Mouse (Mus musculus): Measurements from ENCODE around the gene Fcrl6. TPM values are rescaled to one million over a fixed set of nuclear protein-coding genes. Genes with fewer than 3 reads are reported as not detected.
A peak's percentile ranks its signal among the peaks of the same experiment; 100 is the strongest.

Fcrl6 gene
- not detected for total RNA-seq (2021)
- long read RNA-seq, experiment 1 = 0 reads
- long read RNA-seq, experiment 2 = 0 reads

DNA sequence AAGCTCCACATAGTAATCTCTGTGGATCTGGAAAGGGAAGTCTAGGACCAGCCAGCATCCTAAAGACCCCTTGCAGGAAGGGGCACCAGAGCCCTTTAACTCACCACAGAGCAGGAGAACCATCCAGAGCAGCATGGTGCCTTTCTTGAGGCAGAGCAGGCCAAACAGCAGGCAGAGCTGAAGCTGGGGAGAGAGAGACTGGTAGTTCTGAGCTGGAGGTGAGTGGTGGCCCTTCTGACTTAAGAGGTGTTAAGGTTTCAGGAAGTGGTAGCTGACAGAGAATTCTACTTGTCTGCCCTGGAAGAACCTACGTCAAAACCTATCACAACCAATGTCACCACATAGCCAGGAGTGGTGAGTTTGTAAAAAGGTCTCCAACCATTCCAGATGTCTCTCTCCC lies at the start of gene Fcrl6:
Gene Fcrl6 (minus strand): TSS at position 226 of the 400 bp plus-strand sequence.
- no peak for DNase-seq (ENCODE audit: low spot score in 2 of 2)

- DNase-seq (ENCODE audit: low spot score in 2 of 2) = no peak
Measured at GRCm38 (mm10) chr1:172651288-172651987, 49.1 kb upstream of the Fcrl6 start.

GRCm38 (mm10) chr1:172650519-172651287 lies 48.4 kb upstream of the Fcrl6 start:
- DNase-seq (ENCODE audit: low spot score in 2 of 2) = peak; percentile 31 to 32

DNA sequence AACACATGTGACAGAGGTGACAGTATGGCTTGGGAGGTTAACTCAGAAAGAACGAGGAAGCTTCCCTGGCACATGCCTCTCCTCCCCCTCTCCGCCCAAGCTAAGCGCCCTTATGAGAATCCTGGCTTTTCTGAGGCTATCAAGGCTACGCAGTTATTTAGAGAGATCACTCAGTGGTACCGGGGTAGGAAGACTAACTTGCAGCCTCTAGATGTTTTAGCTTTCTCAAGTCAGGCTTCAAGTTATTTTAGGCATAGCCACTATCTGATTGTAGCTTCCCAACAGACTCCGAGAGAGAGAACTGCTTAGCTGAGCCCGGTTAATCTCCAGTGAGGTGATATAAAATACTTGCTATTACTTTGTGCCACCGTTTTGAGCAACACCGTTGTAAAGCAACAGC lies 47.0 kb upstream of the Fcrl6 start:
- no peak for DNase-seq (ENCODE audit: low spot score in 2 of 2)

GRCm38 (mm10) chr1:172647236-172647635 lies 44.9 kb upstream of the Fcrl6 start:
- DNase-seq (ENCODE audit: low spot score in 2 of 2) = no peak

- no peak for DNase-seq (ENCODE audit: low spot score in 2 of 2)
Measured at GRCm38 (mm10) chr1:172638781-172639180, 36.4 kb upstream of the Fcrl6 start.

DNA sequence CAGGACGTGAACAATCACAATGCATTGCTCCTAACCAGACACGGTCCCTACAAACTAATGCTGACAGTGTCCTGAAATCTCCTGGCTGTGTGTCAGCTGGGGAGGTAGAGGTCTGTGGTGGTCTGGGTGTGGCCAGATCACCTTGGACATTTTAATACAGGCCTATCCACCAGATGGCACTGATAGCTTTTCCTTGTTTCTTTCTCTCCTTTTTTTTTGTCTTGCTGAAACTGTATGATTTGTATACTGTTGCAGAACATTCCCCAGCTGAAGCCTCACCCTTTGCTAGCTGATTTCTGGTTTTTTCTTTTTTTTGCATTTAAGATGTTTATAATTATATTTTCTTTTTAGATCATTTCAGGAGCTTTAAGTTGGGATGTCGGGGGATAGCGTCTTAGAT lies 35.5 kb upstream of the Fcrl6 start:
- DNase-seq (ENCODE audit: low spot score in 2 of 2) = no peak

- DNase-seq (ENCODE audit: low spot score in 2 of 2) = no peak
Measured at GRCm38 (mm10) chr1:172636266-172636665, 33.9 kb upstream of the Fcrl6 start.

- DNase-seq (ENCODE audit: low spot score in 2 of 2) = no peak
Measured at GRCm38 (mm10) chr1:172635258-172635657, 32.9 kb upstream of the Fcrl6 start.

- DNase-seq (ENCODE audit: low spot score in 2 of 2) = no peak
Measured at GRCm38 (mm10) chr1:172634136-172634535, 31.8 kb upstream of the Fcrl6 start.

DNA sequence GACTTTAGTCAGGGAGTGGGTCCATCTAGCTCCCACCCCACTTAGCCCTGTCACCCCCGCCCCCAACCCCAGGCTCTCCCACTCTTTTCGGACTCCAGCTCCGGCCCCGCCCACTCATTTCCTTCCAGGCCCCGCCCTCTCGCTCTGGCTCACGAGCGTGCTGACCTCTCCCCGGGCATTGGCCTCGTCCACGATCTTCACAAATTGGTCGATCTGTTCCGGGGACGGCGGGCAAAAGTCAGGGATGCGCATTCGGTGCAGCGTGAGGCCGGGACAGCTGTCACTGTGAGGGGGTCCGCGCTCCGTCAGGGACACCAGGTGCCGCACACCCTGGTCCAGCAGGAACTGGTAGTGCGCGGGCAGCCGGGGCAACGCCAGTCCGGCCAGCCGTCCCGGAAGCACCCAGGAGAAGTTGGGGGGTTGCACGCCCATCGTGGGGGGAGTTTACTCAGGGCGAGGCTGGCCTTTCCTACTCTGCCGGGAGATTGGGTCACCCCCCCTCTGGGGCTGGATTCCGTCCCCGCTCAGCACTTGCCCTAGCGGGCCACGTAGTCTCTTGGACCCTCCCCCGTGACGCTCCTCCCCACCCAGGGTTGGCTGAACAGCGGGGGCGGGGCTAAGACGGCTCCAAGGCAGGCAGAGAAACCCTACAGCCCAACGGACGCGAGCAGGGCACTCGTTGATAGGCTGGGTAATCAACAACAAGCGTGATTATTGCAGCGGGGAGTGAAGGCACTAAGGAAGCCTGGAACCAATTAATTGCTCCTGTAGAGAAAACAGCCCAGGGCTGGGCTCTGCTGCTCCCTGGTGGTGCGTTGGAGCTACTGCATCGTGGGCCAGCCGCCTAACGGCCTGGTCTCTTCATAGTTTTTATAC lies 30.3 kb upstream of the Fcrl6 start, which contains the start of gene Dusp23:
Gene Dusp23 (minus strand): TSS at position 512 of the 876 bp plus-strand sequence.
- peak; percentile 89 to 93 for DNase-seq (ENCODE audit: low spot score in 2 of 2)

DNA sequence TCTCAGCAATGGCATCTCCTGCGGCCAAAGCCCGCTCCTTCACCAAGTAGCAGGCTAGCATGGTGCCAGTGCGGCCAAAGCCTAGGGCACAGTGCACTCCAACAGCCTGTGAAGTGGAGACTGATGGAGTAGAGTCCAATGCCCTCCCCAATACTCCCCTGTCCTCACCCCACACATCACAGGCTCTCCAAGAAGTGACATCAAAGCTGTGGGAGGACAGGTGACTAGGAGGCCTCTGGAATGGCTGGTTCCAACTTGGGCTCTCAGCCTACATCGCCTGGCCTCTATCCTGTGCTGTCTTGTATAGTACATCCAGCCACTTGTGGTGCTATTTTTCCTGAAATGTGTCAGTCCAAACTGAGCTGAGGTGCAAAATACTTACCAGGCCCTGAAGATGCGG lies 29.4 kb upstream of the Fcrl6 start:
- no peak for DNase-seq (ENCODE audit: low spot score in 2 of 2)

DNA sequence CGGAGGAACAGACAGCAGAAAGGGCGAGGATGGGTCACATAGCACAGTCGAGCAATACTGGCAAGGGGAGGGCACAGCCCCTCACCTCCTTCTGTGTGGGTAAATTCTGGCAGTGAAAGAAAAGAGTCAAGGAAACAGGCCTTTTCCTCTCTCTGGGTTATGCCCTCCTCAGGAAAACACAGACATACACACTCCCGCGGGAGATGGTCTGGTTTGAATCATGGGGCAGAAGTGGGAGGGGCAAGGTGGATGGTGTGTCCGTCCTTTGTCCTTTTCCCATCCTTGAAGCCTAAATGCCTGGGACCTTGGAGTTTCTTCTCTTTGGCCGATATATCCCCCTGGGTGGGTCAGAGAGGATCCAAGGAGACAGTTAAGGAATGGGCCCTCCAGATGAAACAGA lies 27.5 kb upstream of the Fcrl6 start:
- no peak for DNase-seq (ENCODE audit: low spot score in 2 of 2)

DNA sequence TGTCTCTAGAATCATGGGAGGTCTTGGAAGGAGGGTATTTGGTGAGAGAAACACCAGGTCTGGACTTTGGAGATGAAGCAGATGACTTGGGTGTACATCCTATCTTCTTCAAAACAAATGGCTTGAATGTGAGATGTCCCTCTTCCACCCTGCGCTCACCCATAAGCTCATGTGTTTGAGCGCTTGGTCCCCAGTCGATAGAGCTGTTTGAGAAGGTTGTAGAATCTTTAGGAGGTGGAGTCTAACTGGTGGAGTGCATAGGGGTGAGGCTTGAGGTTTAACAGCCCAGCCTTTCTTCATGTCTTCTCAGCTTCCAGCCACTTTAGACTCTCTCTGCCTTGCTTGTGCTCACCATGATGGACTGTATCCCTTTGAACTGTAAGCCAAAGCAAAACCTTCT lies 24.0 kb upstream of the Fcrl6 start:
- no peak for DNase-seq (ENCODE audit: low spot score in 2 of 2)

GRCm38 (mm10) chr1:172624081-172624480 lies 21.7 kb upstream of the Fcrl6 start:
- DNase-seq (ENCODE audit: low spot score in 2 of 2) = no peak

DNA sequence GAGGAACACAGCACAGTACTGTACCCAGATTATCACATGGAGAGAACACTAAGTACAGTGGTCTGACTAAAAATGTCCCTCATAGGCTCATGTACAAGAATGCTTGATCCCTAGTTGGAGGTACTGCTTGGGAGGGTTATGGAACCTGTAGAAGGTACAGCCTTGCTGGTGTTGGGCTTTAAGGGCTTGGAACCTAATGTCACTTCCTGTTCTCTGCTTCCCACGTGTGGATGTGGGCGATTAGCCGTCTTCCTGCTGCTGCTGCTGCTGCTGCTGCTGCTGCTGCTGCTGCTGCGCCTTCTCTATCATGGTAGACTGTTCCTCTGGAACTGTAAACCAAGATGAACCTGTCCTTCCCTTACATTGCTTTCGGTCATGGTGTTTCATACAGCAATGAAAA lies 21.2 kb upstream of the Fcrl6 start:
- no peak for DNase-seq (ENCODE audit: low spot score in 2 of 2)

- peak; percentile 63 to 70 for DNase-seq (ENCODE audit: low spot score in 2 of 2)
Measured at GRCm38 (mm10) chr1:172619235-172619634, 16.9 kb upstream of the Fcrl6 start.

DNA sequence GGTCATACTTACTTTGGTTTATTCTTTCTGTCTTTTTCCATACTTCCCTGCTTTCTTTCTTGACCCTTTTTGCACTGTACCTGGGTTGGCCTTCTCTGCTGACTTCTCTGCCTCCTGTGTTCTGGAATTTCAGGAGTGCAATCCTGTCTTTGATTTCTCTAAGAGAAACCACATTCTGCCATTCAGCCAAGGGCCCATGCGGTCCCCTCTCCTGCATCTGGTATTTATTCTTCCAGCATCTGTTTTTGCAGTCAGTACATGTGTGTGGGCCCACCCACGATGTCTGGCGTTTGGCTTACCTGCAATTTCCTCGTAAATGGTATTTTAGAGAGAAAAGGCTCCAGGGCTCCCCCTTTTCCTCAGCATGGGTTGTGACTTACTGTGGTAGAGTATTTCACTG lies 15.8 kb upstream of the Fcrl6 start:
- DNase-seq (ENCODE audit: low spot score in 2 of 2) = no peak

DNA sequence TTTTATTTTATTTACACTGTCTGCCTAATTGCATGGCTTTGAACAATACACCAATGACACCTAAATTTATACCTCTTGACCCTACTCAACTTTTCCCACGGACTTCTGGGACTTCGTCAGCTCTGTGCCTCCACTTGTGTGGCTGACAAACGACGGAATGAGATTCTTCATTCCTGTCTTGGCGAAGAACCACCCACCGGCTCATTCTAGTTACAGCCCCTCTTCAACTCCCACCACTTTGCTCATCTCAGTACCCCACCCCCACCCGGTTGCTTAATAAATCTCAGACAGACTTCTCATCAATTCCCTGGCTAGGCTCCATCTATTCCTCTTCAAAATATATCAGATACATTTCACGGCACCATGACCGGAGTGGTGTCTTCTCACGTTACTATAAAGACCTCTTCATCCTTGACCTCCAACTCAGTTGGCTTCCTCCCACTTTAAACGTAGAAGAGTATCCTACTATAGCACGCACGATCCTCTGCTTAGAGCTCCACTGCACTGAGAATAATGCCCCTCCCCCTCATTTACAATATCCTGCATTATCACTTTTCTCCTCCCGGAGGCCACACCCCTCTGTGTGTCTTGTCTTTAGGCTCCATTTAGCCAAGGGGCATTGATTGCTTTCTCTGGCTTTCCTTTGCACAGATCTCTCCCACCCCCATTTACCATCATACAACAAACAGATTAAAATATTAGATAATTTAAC lies 15.2 kb upstream of the Fcrl6 start:
- no peak for DNase-seq (ENCODE audit: low spot score in 2 of 2)

DNA sequence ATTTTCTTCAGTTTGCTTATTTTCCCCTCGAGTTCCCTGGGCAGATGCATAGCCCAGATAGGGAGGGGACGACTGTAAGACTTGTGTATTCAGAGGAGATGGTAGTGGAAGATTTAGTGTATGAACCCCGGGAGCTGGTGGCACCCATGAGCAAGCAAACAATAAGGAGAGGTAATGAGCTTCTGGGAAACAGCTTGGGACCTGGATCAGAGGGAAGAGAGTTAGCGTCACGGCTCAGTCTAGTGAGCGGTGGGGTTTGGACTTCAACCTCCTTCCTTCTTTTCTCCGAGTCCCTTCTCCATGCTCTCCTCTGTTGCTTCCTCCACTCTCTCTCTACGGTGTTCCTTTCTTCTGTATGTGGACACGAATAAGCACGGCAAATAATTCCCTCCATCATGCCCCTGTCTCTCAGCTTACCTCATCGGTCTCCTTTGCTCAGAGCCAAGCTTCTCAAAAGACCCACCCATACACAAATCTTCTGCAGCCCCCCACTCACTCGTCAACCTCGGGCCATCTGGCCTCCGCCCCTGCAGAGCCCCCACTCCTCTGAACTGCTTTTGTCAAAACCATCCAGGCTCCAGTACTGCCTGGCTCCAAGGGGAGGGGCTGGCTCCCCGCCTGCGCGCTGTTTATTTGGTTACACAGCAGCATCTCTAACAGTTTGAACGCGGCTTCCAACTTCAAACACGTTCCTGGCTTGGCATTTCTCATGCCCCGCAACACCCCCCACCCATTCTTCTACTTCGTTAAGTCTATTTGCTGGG lies 14.4 kb upstream of the Fcrl6 start:
- DNase-seq (ENCODE audit: low spot score in 2 of 2) = peak in 1 of 2 experiments; percentile 13
